Mouse (Mus musculus): ENCODE data around the gene Polr2a. TPM values are rescaled to one million over a fixed set of nuclear protein-coding genes. Genes with fewer than 3 reads are reported as not detected.

Gene Polr2a
- total and polyA plus RNA-seq, 3 experiments = 16.6 to 193 (median 73.9) TPM

GRCm38 (mm10) chr11:69767625-69767909 is 9.1 kb upstream of the Polr2a start:
- TF ChIP-seq ZKSCAN1 (IDR thresholded peaks at IDR 0.05; ENCODE audit: low read depth, low read length) (0 out of 2 replicates have a peak, but pooled peaks have one; percentile 23), MAFK (IDR thresholded peaks at IDR 0.05; ENCODE audit: borderline replicate concordance, low read depth, low read length) (no peak)
- peaks cover 8% of the 10 kb centered on the region for H3K79me2 ChIP-seq (ENCODE audit: control insufficient read depth, insufficient read depth, low read length, poor library complexity)
- no peak overlapping the region for H3K9ac ChIP-seq (ENCODE audit: control insufficient read depth, low read depth, low read length, poor library complexity, severe bottlenecking)
- DNase-seq (ENCODE audit: low read depth, low spot score) = no peak
- no peak overlapping the region for H3K27ac ChIP-seq (ENCODE audit: control insufficient read depth, low read depth, low read length)
- no peaks in the 10 kb centered on the region for H3K27me3 ChIP-seq (ENCODE audit: control insufficient read depth in 1 of 2, insufficient read depth in 2 of 2, low read length in 2 of 2)
- H3K36me3 ChIP-seq (ENCODE audit: control insufficient read depth in 1 of 2, insufficient read depth in 2 of 2, low read length in 2 of 2) = peaks cover 0 to 2% of the 10 kb centered on the region in 2 experiments; a peak in 1 of 4 replicates
- H3K4me3 ChIP-seq (ENCODE audit: control insufficient read depth in 1 of 2, insufficient read depth in 1 of 2, low read depth in 2 of 2, low read length in 2 of 2) = no peak overlapping the region
- H3K9me3 ChIP-seq (replicated peaks; ENCODE audit: insufficient read depth, low read length) = no peaks in the 10 kb centered on the region
- H3K4me1 ChIP-seq (ENCODE audit: control insufficient read depth in 1 of 2, insufficient read depth in 2 of 2, low read length in 2 of 2) = peaks cover 2 to 12% of the 10 kb centered on the region in 2 experiments; a peak in 2 of 4 replicates

DNA sequence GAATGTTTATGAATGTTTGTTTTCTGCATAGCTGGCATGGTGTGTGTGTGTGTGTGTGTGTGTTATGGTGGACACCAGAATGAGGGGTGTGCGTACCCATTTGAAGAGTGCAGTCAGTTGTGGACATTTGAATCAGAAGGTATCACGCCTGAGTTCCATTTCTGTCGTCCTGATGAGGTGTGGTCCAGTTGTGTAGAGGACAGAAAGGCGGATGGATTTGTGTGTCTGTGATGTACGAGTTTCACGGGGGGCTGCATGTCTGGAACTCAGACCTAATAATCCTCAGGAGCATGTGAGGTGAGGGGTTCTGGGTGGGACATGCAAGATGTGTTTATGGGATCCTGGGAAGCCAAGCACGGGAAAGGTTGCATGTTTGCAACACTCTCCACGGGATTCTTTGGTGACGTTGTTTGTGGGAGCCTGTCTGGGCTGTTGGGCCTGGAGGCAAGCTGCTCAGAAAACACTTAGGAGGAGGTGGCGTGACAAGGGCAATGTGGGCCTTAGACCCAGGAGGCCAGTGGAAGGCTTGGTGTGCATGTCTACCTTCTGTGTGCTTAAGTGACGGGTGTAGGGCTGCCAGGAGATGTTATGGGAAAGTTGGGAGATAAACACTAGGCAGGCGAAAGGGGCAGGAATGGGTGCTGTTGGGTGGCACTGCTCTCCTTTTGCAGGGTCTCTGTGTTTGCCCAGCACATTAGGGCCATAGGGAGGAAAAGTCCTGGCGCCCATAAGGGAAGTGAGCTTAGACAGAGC is 8.6 kb upstream of the Polr2a start:
- H3K36me3 ChIP-seq (ENCODE audit: control insufficient read depth in 1 of 2, insufficient read depth in 2 of 2, low read length in 2 of 2) = peaks cover 0 to 2% of the 10 kb centered on the region in 2 experiments; a peak in 1 of 4 replicates
- no peak for DNase-seq (ENCODE audit: low read depth, low spot score)
- H3K9me3 ChIP-seq (replicated peaks; ENCODE audit: insufficient read depth, low read length) = no peaks in the 10 kb centered on the region
- peak overlapping the region; percentile 84 to 90 for H3K4me3 ChIP-seq (ENCODE audit: control insufficient read depth in 1 of 2, insufficient read depth in 1 of 2, low read depth in 2 of 2, low read length in 2 of 2)
- H3K27me3 ChIP-seq (ENCODE audit: control insufficient read depth in 1 of 2, insufficient read depth in 2 of 2, low read length in 2 of 2) = no peaks in the 10 kb centered on the region
- H3K27ac ChIP-seq (ENCODE audit: control insufficient read depth, low read depth, low read length) = no peak overlapping the region
- TF ChIP-seq MAFK (IDR thresholded peaks at IDR 0.05; ENCODE audit: borderline replicate concordance, low read depth, low read length) (no peak), TAL1 (IDR thresholded peaks at IDR 0.05; ENCODE audit: low read length) (no peak), EP300 (IDR thresholded peaks at IDR 0.05; ENCODE audit: low read depth in 1 of 2, low read length in 2 of 2) (no peak), MAZ (IDR thresholded peaks at IDR 0.05; ENCODE audit: low read depth, low read length) (no peak), E2F4 (IDR thresholded peaks at IDR 0.05; ENCODE audit: borderline replicate concordance, low read depth, low read length) (no peak), CTCF (IDR thresholded peaks at IDR 0.05 in 2 of 3, conservative IDR thresholded peaks at IDR 0.05 in 1 of 3; ENCODE audit: control insufficient read depth in 1 of 3, insufficient read depth in 1 of 3, low read depth in 2 of 3, low read length in 3 of 3, poor library complexity in 1 of 3, severe bottlenecking in 1 of 3) (no peak), MXI1 (IDR thresholded peaks at IDR 0.05; ENCODE audit: low read depth, low read length) (no peak), JUND (IDR thresholded peaks at IDR 0.05; ENCODE audit: low read depth, low read length) (no peak), POLR2AphosphoS2 (IDR thresholded peaks at IDR 0.05; ENCODE audit: low read length) (no peak), USF2 (IDR thresholded peaks at IDR 0.05; ENCODE audit: borderline replicate concordance in 1 of 2, insufficient read depth in 1 of 2, low read depth in 1 of 2, low read length in 2 of 2) (no peak), ETS1 (IDR thresholded peaks at IDR 0.05; ENCODE audit: low read depth, low read length) (no peak), GATA1 (IDR thresholded peaks at IDR 0.05; ENCODE audit: low read depth, low read length) (no peak), MAX (IDR thresholded peaks at IDR 0.05; ENCODE audit: low read length) (no peak), ZKSCAN1 (IDR thresholded peaks at IDR 0.05; ENCODE audit: low read depth, low read length) (no peak), POLR2AphosphoS5 (IDR thresholded peaks at IDR 0.05; ENCODE audit: borderline replicate concordance, low read depth, low read length) (no peak), USF1 (IDR thresholded peaks at IDR 0.05; ENCODE audit: low read depth, low read length) (no peak), NRF1 (IDR thresholded peaks at IDR 0.05; ENCODE audit: insufficient read depth, low read depth, low read length, poor library complexity, severe bottlenecking) (no peak), HCFC1 (IDR thresholded peaks at IDR 0.05; ENCODE audit: low read depth, low read length) (no peak)
- peaks cover 8% of the 10 kb centered on the region for H3K79me2 ChIP-seq (ENCODE audit: control insufficient read depth, insufficient read depth, low read length, poor library complexity)
- peaks cover 2 to 12% of the 10 kb centered on the region in 2 experiments; a peak in 2 of 4 replicates for H3K4me1 ChIP-seq (ENCODE audit: control insufficient read depth in 1 of 2, insufficient read depth in 2 of 2, low read length in 2 of 2)
- peak overlapping the region; percentile 94 for H3K9ac ChIP-seq (ENCODE audit: control insufficient read depth, low read depth, low read length, poor library complexity, severe bottlenecking)
